Mouse (Mus musculus): ENCODE data around the gene Gm6899.

Gm6899 gene

DNA sequence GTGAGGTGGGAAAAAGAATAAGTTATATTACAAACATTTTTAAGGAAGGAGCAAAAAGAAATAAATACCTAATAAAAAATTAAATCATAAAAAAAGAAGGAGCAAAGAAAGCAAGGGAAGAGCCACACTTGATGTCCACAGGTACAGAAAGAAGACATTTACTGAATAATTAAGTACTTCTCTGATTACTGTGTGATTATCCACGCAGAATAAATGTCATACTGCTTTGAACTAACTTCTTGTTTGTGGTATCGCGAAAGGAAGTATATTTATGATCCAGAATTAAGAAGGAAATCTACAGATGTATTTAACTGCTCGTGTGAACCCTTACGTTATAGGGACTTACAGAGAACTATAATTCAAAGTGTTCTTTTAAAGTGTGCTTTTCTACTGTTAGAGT, 29.7 kb downstream of the Gm6899 start:
- CTCF ChIA-PET = no interaction called here
- POLR2A ChIA-PET = no interaction called here

DNA sequence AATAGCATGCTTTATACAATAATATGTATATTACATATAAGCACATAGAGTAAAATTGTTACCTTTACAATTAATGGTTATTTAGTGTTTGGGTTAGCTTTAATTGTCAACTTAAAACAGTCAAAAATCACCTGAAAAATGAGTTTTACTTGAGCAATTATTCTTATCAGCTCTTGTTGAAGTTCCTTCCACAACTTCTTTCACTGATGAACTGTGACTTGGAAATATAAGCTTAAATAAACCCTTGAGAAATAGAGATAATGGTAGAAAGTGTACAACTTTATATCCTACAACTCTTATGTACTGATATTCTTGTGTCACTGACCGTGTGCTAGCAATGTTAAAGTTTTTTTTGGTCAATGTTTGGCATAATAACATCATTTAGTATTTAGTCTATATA, 43.2 kb downstream of the Gm6899 start:
- ChIA-PET POLR2A (no interaction called here), CTCF (no interaction called here)

DNA sequence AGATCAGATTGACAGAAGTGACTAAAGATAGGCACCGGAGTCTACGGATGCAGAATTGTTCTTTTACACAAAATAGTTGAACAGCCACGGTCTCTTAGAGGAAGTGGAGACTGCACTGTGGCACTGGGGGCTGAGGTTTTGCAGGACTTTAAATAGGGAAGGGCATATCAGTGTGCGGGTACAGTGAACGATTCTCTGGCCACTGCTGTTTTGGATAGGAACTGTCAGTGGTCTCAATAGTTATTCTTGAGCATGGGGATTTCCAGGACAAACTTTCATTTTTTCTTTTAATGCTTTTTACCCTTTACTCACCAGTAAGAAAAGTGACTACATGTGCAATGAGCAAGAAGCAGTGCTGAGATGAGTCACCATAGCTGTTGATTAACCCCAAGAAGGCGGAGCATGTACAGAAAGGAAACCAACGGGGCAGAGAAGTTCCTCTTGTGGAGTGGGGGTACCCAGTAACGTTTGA, 47.3 kb downstream of the Gm6899 start:
- CTCF ChIA-PET = no interaction called here
- POLR2A ChIA-PET = no interaction called here

DNA sequence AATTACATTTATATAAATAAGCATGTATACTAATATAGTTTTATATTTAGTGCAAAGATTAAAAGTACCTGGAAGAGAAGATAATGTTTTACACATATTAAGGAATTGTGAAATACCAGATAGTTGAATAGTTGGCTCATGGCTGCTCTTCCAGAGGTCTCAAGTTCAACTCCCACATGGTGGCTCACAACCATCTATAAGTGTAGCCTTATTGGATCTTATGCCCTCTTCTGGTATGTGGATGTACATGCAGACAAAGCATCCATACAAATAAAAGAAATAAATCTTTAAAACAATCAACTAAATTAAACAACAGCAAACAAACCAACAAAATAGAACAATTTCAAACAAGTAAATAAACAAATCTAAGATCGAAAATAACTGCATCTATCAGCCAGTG, 49.1 kb downstream of the Gm6899 start:
- CTCF ChIA-PET = no interaction called here
- POLR2A ChIA-PET = no interaction called here
